Mouse (Mus musculus) spleen, adult 2 months (tissue): ENCODE results near the gene Ackr1.

Source experiments
- CTCF ChIP-seq: fragments of 200-500 bp; IDR thresholded peaks from 2 replicates; pipeline ENCODE4 v1.5.1; 2011; ENCODE audit warnings: mild to moderate bottlenecking, inconsistent platforms; ENCODE audit not compliant: insufficient read depth, insufficient read length, insufficient replicate concordance; ENCODE audit errors: extremely low read depth
- POLR2A ChIP-seq: fragments of 200-500 bp; IDR thresholded peaks from 2 replicates; pipeline ENCODE4 v1.6.1; 2011; ENCODE audit warnings: low read depth, low read length, inconsistent platforms

GRCm38 (mm10) chr1:173323839-173324585 lies 9.5 kb downstream of the Ackr1 start:
- TF ChIP-seq CTCF (peak; percentile 49; the same call in 1 of the 2 replicates), POLR2A (no peak)
